Mouse (Mus musculus): ENCODE measurements around the gene Agk. TPM values are rescaled to one million over a fixed set of nuclear protein-coding genes. Genes with fewer than 3 reads are reported as not detected.

Agk gene
- polyA plus RNA-seq, 1 experiment from 2014 or later, result 40.6 TPM

DNA sequence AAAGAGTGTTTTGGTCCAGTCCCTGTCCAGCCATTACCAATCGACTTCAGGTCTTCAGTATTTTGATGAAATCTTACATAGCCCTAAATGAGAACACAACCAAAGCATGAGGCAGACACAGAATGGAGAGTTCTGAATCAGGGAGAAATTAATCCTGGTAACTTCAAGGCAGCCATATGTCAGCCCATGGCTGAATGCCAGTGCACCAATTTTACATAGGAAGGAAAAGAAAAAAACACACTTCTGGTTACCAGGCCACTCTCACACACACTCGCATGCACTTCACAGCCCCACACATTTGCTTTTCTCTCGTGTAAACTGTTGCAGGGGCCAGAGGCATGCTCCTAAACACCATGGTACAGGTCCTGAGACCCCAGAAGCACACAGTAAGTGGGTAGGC lies 105.9 kb downstream of the Agk start:
- H3K9ac ChIP-seq, result no peak overlapping the region
- no peak overlapping the region for H3K4me3 ChIP-seq
- H3K4me2 ChIP-seq, result no peak overlapping the region
- H3K27ac ChIP-seq (ENCODE audit: poor library complexity, severe bottlenecking), result no peak overlapping the region
- H3K4me1 ChIP-seq (replicated peaks), result 0 out of 2 replicates have a peak, but pooled peaks cover 6% of the 10 kb centered on the region
- peaks cover 13% of the 10 kb centered on the region; the same call in 1 of the 2 replicates for H3K27me3 ChIP-seq (replicated peaks)
- 73% methylated on average over 3 of the region's 3 CpGs for WGBS
- H3K36me3 ChIP-seq, result no peaks in the 10 kb centered on the region
- no peak for ATAC-seq (ENCODE audit: insufficient number of reproducible peaks, low FRiP score)
- no peaks in the 10 kb centered on the region for H3K9me3 ChIP-seq (replicated peaks)

DNA sequence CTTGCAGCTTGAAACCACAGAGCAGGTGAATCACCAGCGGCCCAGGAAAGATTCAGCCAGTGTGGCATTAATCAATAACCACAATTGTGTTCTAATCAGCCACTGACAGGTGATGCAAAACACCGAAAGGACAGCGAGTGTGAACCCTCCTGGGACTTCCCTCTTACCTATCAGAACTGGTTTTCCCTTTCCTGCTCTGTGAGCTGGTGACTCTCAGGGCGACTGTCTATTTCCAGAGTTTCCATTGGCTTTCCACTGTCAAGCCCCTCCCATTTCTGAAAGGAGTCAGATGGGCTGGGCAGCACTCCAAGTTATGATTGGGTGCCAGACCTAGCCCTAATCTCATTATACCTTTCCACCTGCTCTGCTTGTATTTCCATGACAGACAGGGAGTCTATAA lies 106.4 kb downstream of the Agk start:
- Histone ChIP-seq H3K36me3 (no peaks in the 10 kb centered on the region), H3K4me3 (no peak overlapping the region), H3K27ac (ENCODE audit: poor library complexity, severe bottlenecking) (no peak overlapping the region), H3K27me3 (replicated peaks) (peaks cover 13% of the 10 kb centered on the region; the same call in 1 of the 2 replicates), H3K4me1 (replicated peaks) (0 out of 2 replicates have a peak, but pooled peaks cover 6% of the 10 kb centered on the region), H3K9ac (no peak overlapping the region), H3K9me3 (replicated peaks) (no peaks in the 10 kb centered on the region), H3K4me2 (no peak overlapping the region)
- no peak for ATAC-seq (ENCODE audit: insufficient number of reproducible peaks, low FRiP score)
- 51% methylated on average over 4 of the region's 4 CpGs for WGBS

DNA sequence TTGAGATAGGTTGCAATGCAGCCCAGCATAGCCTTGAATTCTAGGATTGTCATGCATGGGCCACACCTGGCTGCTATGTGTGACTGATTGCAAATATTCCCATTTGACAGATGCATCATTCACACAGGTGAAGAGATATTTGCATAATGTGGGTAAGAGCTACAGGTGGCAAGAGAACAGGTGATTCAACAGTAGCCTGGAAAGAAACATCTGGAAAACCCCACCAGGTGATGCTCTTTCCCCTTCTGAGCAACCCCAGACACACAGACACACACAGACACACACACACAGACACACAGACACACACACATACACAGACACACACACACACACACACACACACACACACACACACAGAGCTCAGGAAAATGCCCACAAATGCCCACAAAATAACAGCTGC lies 106.8 kb downstream of the Agk start:
- 0 out of 2 replicates have a peak, but pooled peaks cover 6% of the 10 kb centered on the region for H3K4me1 ChIP-seq (replicated peaks)
- no peaks in the 10 kb centered on the region for H3K36me3 ChIP-seq
- no peak overlapping the region for H3K27ac ChIP-seq (ENCODE audit: poor library complexity, severe bottlenecking)
- no peaks in the 10 kb centered on the region for H3K9me3 ChIP-seq (replicated peaks)
- no peak overlapping the region for H3K9ac ChIP-seq
- no peak for ATAC-seq (ENCODE audit: insufficient number of reproducible peaks, low FRiP score)
- peaks cover 13% of the 10 kb centered on the region; the same call in 1 of the 2 replicates for H3K27me3 ChIP-seq (replicated peaks)
- H3K4me2 ChIP-seq, result no peak overlapping the region
- no peak overlapping the region for H3K4me3 ChIP-seq

DNA sequence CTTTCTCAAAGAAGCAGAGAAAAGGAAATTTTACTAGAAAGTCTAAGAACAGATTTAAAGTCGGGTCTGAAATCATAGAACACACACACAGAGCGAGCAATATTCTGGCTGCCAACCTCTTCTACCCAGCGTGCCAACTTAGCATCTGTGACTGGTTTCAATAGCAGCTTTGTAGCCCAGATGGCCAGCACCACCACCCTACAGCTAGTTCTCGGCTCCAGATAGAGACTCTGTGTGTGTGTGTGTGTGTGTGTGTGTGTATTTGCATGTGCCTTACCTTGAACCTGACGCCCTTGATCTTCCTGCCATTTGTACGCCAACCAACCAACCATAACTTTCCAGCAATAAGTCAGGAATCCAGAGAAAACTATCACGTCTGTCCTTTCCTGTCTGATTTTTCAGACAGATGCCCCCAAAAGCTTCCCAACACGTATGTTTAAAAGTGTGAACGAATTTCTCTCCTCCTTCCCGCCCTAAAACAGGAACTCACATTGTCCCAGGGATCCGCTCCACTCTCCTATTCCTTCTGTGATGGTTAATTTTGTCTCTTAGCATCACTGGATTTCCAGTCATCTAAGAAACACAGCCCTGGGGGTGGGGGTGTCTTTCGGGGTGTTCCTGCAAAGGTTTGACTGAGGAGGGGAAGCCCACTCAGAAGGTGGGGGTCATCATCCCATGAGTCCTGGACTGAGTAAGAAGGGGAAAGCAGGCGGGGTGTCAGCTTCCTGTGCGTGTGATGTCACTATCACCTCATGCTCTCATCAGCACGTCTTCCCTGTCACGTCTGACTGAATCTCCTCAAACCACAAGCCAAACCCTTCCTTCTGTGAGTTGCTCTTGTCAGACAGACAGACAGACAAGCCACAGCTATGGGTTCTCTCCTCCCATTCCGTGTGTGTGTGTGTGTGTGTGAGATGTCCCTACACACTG lies 107.6 kb downstream of the Agk start:
- Histone ChIP-seq H3K27me3 (replicated peaks) (peaks cover 18% of the 10 kb centered on the region; the same call in 1 of the 2 replicates), H3K27ac (ENCODE audit: poor library complexity, severe bottlenecking) (no peak overlapping the region), H3K9ac (no peak overlapping the region), H3K9me3 (replicated peaks) (no peaks in the 10 kb centered on the region), H3K4me2 (no peak overlapping the region), H3K4me1 (replicated peaks) (0 out of 2 replicates have a peak, but pooled peaks cover 6% of the 10 kb centered on the region), H3K36me3 (no peaks in the 10 kb centered on the region), H3K4me3 (no peak overlapping the region)
- 80% methylated on average over 17 of the region's 17 CpGs for WGBS
- ATAC-seq (ENCODE audit: insufficient number of reproducible peaks, low FRiP score), result no peak

DNA sequence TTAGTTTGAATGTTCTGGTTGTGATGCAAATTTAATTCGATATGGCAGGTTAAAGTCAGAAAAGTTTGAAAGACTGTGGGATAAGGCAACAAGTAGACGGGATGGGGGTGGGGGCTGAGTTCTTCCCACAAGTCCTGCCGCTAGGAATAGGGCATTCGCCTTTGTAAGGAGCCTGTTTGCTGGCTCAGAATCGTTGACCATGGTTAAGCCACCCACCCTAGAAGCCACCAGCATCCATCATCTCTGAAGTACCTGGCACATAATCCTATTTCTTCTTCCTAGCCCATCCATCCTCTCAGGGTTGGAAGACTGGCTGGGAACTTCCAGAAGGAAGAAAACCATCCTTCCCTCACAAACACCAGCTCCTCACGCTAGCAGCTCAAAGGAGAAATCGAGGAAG lies 109.7 kb downstream of the Agk start:
- H3K36me3 ChIP-seq, result no peaks in the 10 kb centered on the region
- peak overlapping the region; percentile 74 for H3K9ac ChIP-seq
- H3K4me3 ChIP-seq, result peak overlapping the region; percentile 66
- H3K4me2 ChIP-seq, result peak overlapping the region; percentile 91
- no peak for ATAC-seq (ENCODE audit: insufficient number of reproducible peaks, low FRiP score)
- H3K4me1 ChIP-seq (replicated peaks), result 0 out of 2 replicates have a peak, but pooled peaks cover 6% of the 10 kb centered on the region
- peaks cover 18% of the 10 kb centered on the region; the same call in 1 of the 2 replicates for H3K27me3 ChIP-seq (replicated peaks)
- H3K27ac ChIP-seq (ENCODE audit: poor library complexity, severe bottlenecking), result no peak overlapping the region
- H3K9me3 ChIP-seq (replicated peaks), result no peaks in the 10 kb centered on the region
- 13% methylated on average over 7 of the region's 7 CpGs for WGBS

DNA sequence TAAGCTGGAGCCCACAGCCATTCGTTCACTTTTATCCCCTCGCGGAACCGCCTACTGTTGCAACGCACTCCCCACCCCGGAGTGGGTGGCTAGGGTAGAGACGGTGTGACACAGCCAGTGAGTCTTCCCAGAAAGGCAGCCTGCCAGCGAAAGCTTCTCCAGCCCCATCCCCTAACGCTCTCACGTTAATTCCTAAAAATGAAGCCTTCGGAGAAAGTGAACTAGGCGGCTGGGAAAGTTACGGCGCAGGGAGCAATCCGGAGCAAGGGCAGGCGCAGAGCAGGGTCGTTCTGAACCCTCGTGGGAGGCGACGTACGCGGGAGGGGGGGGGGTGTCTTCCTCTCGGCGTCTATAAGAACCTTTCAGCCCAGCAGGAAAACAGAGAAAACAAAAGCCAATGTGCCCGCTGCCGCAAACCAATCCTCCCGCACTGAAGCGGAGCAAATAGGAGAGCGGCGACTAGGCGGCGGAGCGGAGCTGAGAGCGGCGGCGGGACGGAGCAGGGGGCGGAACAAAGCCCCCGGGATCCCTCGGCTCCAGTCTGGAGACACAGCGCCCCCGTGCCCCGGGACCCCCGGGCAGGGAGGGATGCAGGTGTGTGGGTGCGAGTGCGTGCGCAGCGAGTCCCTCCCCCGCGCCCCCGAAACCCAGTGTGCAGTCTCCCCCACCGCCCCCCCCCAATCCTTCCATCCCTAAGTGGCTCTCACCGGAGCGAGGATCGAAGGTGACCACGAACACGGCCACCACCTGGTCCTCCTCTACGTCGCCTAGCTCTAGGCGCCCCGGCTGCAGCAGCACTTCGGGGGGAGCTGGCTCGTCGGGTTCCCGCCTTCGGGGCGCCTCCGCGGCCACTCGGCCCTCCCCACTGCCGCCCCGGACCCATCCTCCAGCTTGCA lies 110.4 kb downstream of the Agk start:
- under 1% methylated on average over 71 of the region's 72 CpGs for WGBS
- 0 out of 2 replicates have a peak, but pooled peaks cover 6% of the 10 kb centered on the region for H3K4me1 ChIP-seq (replicated peaks)
- no peak overlapping the region for H3K27ac ChIP-seq (ENCODE audit: poor library complexity, severe bottlenecking)
- H3K36me3 ChIP-seq, result no peaks in the 10 kb centered on the region
- peak overlapping the region; percentile 91 for H3K4me2 ChIP-seq
- H3K4me3 ChIP-seq, result peak overlapping the region; percentile 66
- no peaks in the 10 kb centered on the region for H3K9me3 ChIP-seq (replicated peaks)
- peak; percentile 64 for ATAC-seq (ENCODE audit: insufficient number of reproducible peaks, low FRiP score)
- peaks cover 21% of the 10 kb centered on the region for H3K27me3 ChIP-seq (replicated peaks)
- peak overlapping the region; percentile 74 for H3K9ac ChIP-seq

DNA sequence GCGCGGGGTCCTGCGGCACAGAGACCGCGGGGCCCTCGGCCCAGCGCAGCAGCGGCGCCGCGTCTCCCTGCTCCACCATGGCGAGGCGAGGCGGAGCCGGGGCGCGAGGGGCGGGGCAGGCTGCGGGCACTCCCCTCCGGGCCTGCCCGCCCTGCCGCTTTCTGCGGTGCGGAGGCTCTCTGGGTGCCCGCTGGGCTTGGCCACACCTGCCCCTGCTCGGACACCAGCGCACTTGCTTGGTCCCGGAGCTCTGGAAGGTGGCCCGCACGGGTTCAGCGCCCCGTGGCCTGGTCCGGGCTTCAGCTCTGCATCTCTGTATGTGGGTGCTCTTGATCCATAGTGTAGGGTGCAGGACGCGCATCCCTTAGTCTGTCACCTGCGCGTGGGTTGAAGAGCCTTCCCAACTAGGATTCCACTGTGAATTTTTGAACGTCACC lies 111.1 kb downstream of the Agk start, which contains the start of gene E330009J07Rik:
Gene E330009J07Rik (minus strand): TSS at position 89 of the 437 bp plus-strand sequence.
- peaks cover 24% of the 10 kb centered on the region for H3K27me3 ChIP-seq (replicated peaks)
- 0 out of 2 replicates have a peak, but pooled peaks cover 6% of the 10 kb centered on the region for H3K4me1 ChIP-seq (replicated peaks)
- H3K27ac ChIP-seq (ENCODE audit: poor library complexity, severe bottlenecking), result no peak within 1 kb of the TSS
- peak within 1 kb of the TSS; percentile 66 for H3K4me3 ChIP-seq
- H3K4me2 ChIP-seq, result peak within 1 kb of the TSS; percentile 91
- WGBS, result 1% methylated on average over 38 of the region's 38 CpGs
- no peaks in the 10 kb centered on the region for H3K9me3 ChIP-seq (replicated peaks)
- H3K9ac ChIP-seq, result peak within 1 kb of the TSS; percentile 74
- H3K36me3 ChIP-seq, result no peaks in the 10 kb centered on the region
- ATAC-seq (ENCODE audit: insufficient number of reproducible peaks, low FRiP score), result peak; percentile 89

GRCm38 (mm10) chr6:40438936-40439335 lies 114.0 kb downstream of the Agk start, which contains the start of gene Wee2:
Gene Wee2 (plus strand): TSS chr6:40439088.
- 0 out of 2 replicates have a peak, but pooled peaks cover 6% of the 10 kb centered on the region for H3K4me1 ChIP-seq (replicated peaks)
- no peaks in the 10 kb centered on the region for H3K9me3 ChIP-seq (replicated peaks)
- 74% methylated on average over 5 of the region's 5 CpGs for WGBS
- H3K4me3 ChIP-seq, result no peak within 1 kb of the TSS
- H3K27ac ChIP-seq (ENCODE audit: poor library complexity, severe bottlenecking), result no peak within 1 kb of the TSS
- no peak within 1 kb of the TSS for H3K9ac ChIP-seq
- H3K36me3 ChIP-seq, result no peaks in the 10 kb centered on the region
- H3K27me3 ChIP-seq (replicated peaks), result peaks cover 29% of the 10 kb centered on the region
- 0 out of 2 replicates have a peak within 1 kb of the TSS, but pooled peaks have one; percentile 26 for H3K4me2 ChIP-seq
- ATAC-seq (ENCODE audit: insufficient number of reproducible peaks, low FRiP score), result no peak

- 0 out of 2 replicates have a peak, but pooled peaks cover 3% of the 10 kb centered on the region for H3K4me1 ChIP-seq (replicated peaks)
- no peak for ATAC-seq (ENCODE audit: insufficient number of reproducible peaks, low FRiP score)
- H3K9me3 ChIP-seq (replicated peaks), result no peaks in the 10 kb centered on the region
- H3K27me3 ChIP-seq (replicated peaks), result peaks cover 28% of the 10 kb centered on the region
- no peak overlapping the region for H3K27ac ChIP-seq (ENCODE audit: poor library complexity, severe bottlenecking)
- H3K36me3 ChIP-seq, result no peaks in the 10 kb centered on the region
- 26% methylated on average over 12 of the region's 12 CpGs for WGBS
- H3K9ac ChIP-seq, result no peak overlapping the region
- no peak overlapping the region for H3K4me3 ChIP-seq
- H3K4me2 ChIP-seq, result 0 out of 2 replicates have a peak overlapping the region, but pooled peaks have one; percentile 26
Observed at GRCm38 (mm10) chr6:40439731-40440130, 114.8 kb downstream of the Agk start.

DNA sequence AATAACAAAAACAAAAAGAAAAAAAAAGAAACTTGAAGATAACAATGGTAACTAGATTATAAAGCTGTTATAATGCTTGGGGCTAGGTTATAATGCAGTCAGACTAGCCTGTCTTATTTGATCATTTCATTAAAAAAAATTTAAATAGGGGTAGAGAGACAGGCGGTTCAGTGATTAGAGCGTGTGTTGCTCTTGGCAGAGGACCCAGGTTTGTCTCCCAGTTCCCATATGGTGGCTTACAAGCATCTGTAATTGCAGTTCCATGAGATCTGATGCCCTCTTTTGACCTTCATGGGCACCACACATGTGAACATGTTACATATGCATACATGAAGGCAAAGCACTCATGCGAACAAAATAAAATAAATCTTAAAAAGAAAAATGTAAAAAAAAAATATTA lies 116.3 kb downstream of the Agk start:
- no peaks in the 10 kb centered on the region for H3K36me3 ChIP-seq
- peaks cover 28% of the 10 kb centered on the region for H3K27me3 ChIP-seq (replicated peaks)
- 59% methylated on average over 3 of the region's 3 CpGs for WGBS
- no peak overlapping the region for H3K4me3 ChIP-seq
- no peak overlapping the region for H3K27ac ChIP-seq (ENCODE audit: poor library complexity, severe bottlenecking)
- H3K9me3 ChIP-seq (replicated peaks), result no peaks in the 10 kb centered on the region
- no peaks in the 10 kb centered on the region for H3K4me1 ChIP-seq (replicated peaks)
- no peak for ATAC-seq (ENCODE audit: insufficient number of reproducible peaks, low FRiP score)
- H3K4me2 ChIP-seq, result no peak overlapping the region
- no peak overlapping the region for H3K9ac ChIP-seq
